Mouse (Mus musculus) liver, embryonic 13.5 days (tissue): ENCODE data around the gene Thop1. TPM values are rescaled to one million over a fixed set of nuclear protein-coding genes. Genes with fewer than 3 reads are reported as not detected.
A peak's percentile ranks its signal among the peaks of the same experiment; 100 is the strongest.

Experiments used
- ATAC-seq: fragments of 200-750 bp; cut with Nextera tagmentation; 2 replicates; pipeline ENCODE4 v1.8.0; 2017; ENCODE audit warnings: low read depth, mild to moderate bottlenecking, moderate number of reproducible peaks, moderate library complexity
- DNase-seq: peaks from one replicate; pipeline ENCODE4 v3.0.0; 2022
- H3K27ac ChIP-seq: fragments of 300-500 bp; sonication (generic); 2 replicates; pipeline ENCODE4 v1.5.1; 2015; ENCODE audit warnings: moderate library complexity, mild to moderate bottlenecking, inconsistent platforms
- H3K27me3 ChIP-seq: fragments of 300-500 bp; sonication (generic); 2 replicates; pipeline ENCODE4 v1.6.1; 2015; ENCODE audit warnings: mild to moderate bottlenecking, inconsistent platforms
- H3K36me3 ChIP-seq: fragments of 300-500 bp; sonication (generic); 2 replicates; pipeline ENCODE4 v1.6.1; 2015; ENCODE audit warnings: mild to moderate bottlenecking, inconsistent platforms
- H3K4me1 ChIP-seq: fragments of 300-500 bp; sonication (generic); replicated peaks from 2 replicates; pipeline ENCODE4 v1.6.1; 2015; ENCODE audit warnings: inconsistent platforms
- H3K4me2 ChIP-seq: fragments of 300-500 bp; sonication (generic); 2 replicates; pipeline ENCODE4 v1.6.1; 2015; ENCODE audit warnings: inconsistent platforms, mild to moderate bottlenecking, moderate library complexity
- H3K4me3 ChIP-seq: fragments of 300-500 bp; sonication (generic); replicated peaks from 2 replicates; pipeline ENCODE4 v1.5.1; 2015; ENCODE audit warnings: mild to moderate bottlenecking, inconsistent platforms
- H3K9ac ChIP-seq: fragments of 300-500 bp; sonication (generic); 2 replicates; pipeline ENCODE4 v1.6.1; 2015; ENCODE audit warnings: mild to moderate bottlenecking, inconsistent platforms
- H3K9me3 ChIP-seq: fragments of 300-500 bp; sonication (generic); replicated peaks from 2 replicates; pipeline ENCODE4 v1.6.1; 2016; ENCODE audit warnings: inconsistent platforms
- WGBS: fragments of 180-500 bp; shearing (Covaris S2); methylation state at CpG from one replicate; pipeline ENCODE4 v1.1.7; 2015; ENCODE audit not compliant: insufficient replicate concordance; 5-methylcytosine and 5-hydroxymethylcytosine counted together
- microRNA-seq: library from miRNA; unstranded; fragments of <30 nt; microRNA quantifications from one replicate; pipeline ENCODE4, GENCODE M21; 2016
- polyA plus RNA-seq: library from polyadenylated mRNA; unstranded; fragments of >200 nt; fragmentation: Nextera tagmentation; extraction: Ambion mirVana; gene quantifications from 2 replicates; pipeline ENCODE4 v1.2.1, GENCODE M21; 2015

The Thop1 gene
- polyA plus RNA-seq, 1 experiment from 2014 or later = 35.1 TPM

GRCm38 (mm10) chr10:81120650-81121049, 50.8 kb downstream of the Thop1 start:
- Histone ChIP-seq H3K4me1 (peaks cover 28% of the 10 kb centered on the region), H3K36me3 (peaks cover 90% of the 10 kb centered on the region)
- no peak for ATAC-seq

DNA sequence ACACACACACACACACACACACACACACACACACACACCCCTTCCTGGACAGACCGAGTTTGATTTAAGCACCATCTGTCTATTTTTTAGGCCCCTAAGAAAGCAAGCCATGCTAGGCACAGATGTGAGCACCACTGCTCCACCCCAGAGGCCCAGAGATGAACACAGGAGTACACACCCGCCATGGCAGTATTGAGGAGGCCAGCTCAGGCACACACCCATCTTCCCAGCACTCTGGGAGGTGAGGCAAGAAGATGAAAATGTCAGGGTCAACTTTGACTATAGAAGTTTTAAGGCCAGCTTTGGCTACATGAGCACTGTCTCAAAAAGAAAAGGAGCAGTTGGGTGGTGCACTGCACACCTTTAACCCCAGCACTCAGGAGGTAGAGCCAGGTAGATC, 53.1 kb downstream of the Thop1 start:
- WGBS = 35% methylated on average over 2 of the region's 2 CpGs
- H3K9ac ChIP-seq = 0 out of 2 replicates have a peak overlapping the region, but pooled peaks have one; percentile 27
- H3K27ac ChIP-seq = peak overlapping the region; percentile 58; the same call in 1 of the 2 replicates
- H3K9me3 ChIP-seq = no peaks in the 10 kb centered on the region
- peaks cover 37% of the 10 kb centered on the region for H3K4me1 ChIP-seq
- ATAC-seq (peak; percentile 65), DNase-seq (no peak)
- no peaks in the 10 kb centered on the region for H3K27me3 ChIP-seq
- H3K4me3 ChIP-seq = no peak overlapping the region
- peaks cover 69% of the 10 kb centered on the region for H3K36me3 ChIP-seq
- H3K4me2 ChIP-seq = no peak overlapping the region

More at GRCm38 (mm10) chr10:81120650-81121049, 50.8 kb downstream of the Thop1 start:
- Histone ChIP-seq H3K27ac (no peak overlapping the region), H3K4me2 (no peak overlapping the region), H3K4me3 (no peak overlapping the region), H3K27me3 (no peaks in the 10 kb centered on the region), H3K9me3 (no peaks in the 10 kb centered on the region), H3K9ac (0 out of 2 replicates have a peak overlapping the region, but pooled peaks have one; percentile 6)
- DNase-seq = no peak
- 85% methylated on average over 7 of the region's 7 CpGs for WGBS

DNA sequence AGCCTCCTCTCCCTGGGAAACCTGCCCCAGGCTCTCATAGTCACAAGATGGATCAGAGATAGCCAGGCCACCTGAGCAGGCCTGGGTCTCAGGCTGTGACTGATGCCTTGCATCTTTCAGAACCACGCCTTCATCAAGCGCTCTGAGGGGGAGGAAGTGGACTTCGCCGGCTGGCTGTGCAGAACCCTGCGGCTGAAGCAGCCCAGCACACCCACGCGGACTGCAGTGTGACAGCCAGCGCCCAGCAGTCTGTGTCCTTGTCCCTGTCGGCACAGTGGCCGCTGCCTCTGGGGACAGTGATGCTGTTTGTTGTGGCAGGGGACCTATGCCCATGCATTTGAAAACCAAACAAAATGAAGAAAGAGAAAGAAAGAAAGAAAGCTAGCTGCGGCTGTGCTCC, 53.7 kb downstream of the Thop1 start:
- Histone ChIP-seq H3K4me2 (no peak overlapping the region), H3K27ac (peak overlapping the region; percentile 19; the same call in 1 of the 2 replicates), H3K9me3 (no peaks in the 10 kb centered on the region), H3K36me3 (peaks cover 63% of the 10 kb centered on the region), H3K4me1 (peaks cover 43% of the 10 kb centered on the region), H3K27me3 (no peaks in the 10 kb centered on the region), H3K4me3 (no peak overlapping the region), H3K9ac (no peak overlapping the region)
- DNase-seq (no peak), ATAC-seq (no peak)
- 72% methylated on average over 11 of the region's 11 CpGs for WGBS

Small RNA genes lying within 50 kb of the gene (microRNA-seq; reads per million reads assigned to microRNA genes)
- gene Mir5615-1 (not detected), gene Mir5615-2 (not detected)

Other genes with a start within 250 kb of the Thop1 start
- gene Oaz1, start 243.4 kb upstream of the Thop1 start, polyA plus RNA-seq = 1,324 and 1,529 TPM in 2 replicates
- not detected in 2 replicates for gene Lingo3, start 226.0 kb upstream of the Thop1 start, polyA plus RNA-seq
- 192 and 208 TPM in 2 replicates for gene Lsm7, start 214.8 kb upstream of the Thop1 start, polyA plus RNA-seq
- gene Sppl2b, start 214.8 kb upstream of the Thop1 start, polyA plus RNA-seq = 56.8 and 58.9 TPM in 2 replicates
- 0.05 TPM in 1 of 2 replicates, not detected in the other for gene Tmprss9, start 198.2 kb upstream of the Thop1 start, polyA plus RNA-seq
- 249 and 266 TPM in 2 replicates for gene Timm13, start 169.1 kb upstream of the Thop1 start, polyA plus RNA-seq
- 14.0 and 15.4 TPM in 2 replicates for gene Lmnb2, start 151.8 kb upstream of the Thop1 start, polyA plus RNA-seq
- gene Gadd45b, start 140.0 kb upstream of the Thop1 start, polyA plus RNA-seq = 1.6 and 1.8 TPM in 2 replicates
- gene Gng7, start 55.1 kb upstream of the Thop1 start, polyA plus RNA-seq = 0.44 and 0.46 TPM in 2 replicates
- gene Diras1, start 44.4 kb upstream of the Thop1 start, polyA plus RNA-seq = 0.06 TPM in 1 of 2 replicates, not detected in the other
- gene Slc39a3, start 32.6 kb upstream of the Thop1 start, polyA plus RNA-seq = 5.7 and 5.8 TPM in 2 replicates
- 69.1 and 71.6 TPM in 2 replicates for gene Sgta, start 9.9 kb upstream of the Thop1 start, polyA plus RNA-seq
- 22.3 and 22.5 TPM in 2 replicates for gene Creb3l3, start 28.8 kb downstream of the Thop1 start, polyA plus RNA-seq
- 127 and 130 TPM in 2 replicates for gene Map2k2, start 35.9 kb downstream of the Thop1 start, polyA plus RNA-seq
- 49.1 and 49.6 TPM in 2 replicates for gene Zbtb7a, start 65.2 kb downstream of the Thop1 start, polyA plus RNA-seq
- 23.5 and 23.8 TPM in 2 replicates for gene Pias4, start 97.9 kb downstream of the Thop1 start, polyA plus RNA-seq
- gene Eef2, start 106.6 kb downstream of the Thop1 start, polyA plus RNA-seq = 369 and 384 TPM in 2 replicates
- gene Dapk3, start 113.0 kb downstream of the Thop1 start, polyA plus RNA-seq = 19.3 and 20.9 TPM in 2 replicates
- 0.08 TPM in 1 of 2 replicates, not detected in the other for gene 4930442H23Rik, start 113.8 kb downstream of the Thop1 start, polyA plus RNA-seq
- not detected in 2 replicates for gene Nmrk2, start 132.0 kb downstream of the Thop1 start, polyA plus RNA-seq
- gene Atcay, start 160.8 kb downstream of the Thop1 start, polyA plus RNA-seq = 0.05 and 0.08 TPM in 2 replicates
- gene Zfr2, start 163.1 kb downstream of the Thop1 start, polyA plus RNA-seq = 0.28 and 0.43 TPM in 2 replicates
- gene Matk, start 182.9 kb downstream of the Thop1 start, polyA plus RNA-seq = 1.2 and 1.8 TPM in 2 replicates
- gene Mrpl54, start 196.9 kb downstream of the Thop1 start, polyA plus RNA-seq = 130 and 134 TPM in 2 replicates
- 24.5 and 26.7 TPM in 2 replicates for gene Apba3, start 196.9 kb downstream of the Thop1 start, polyA plus RNA-seq
- gene Tjp3, start 221.5 kb downstream of the Thop1 start, polyA plus RNA-seq = 0.35 and 0.43 TPM in 2 replicates
- gene Pip5k1c, start 222.9 kb downstream of the Thop1 start, polyA plus RNA-seq = 13.2 and 16.7 TPM in 2 replicates